Mouse (Mus musculus): ENCODE results near the gene Minpp1. TPM values are rescaled to one million over a fixed set of nuclear protein-coding genes. Genes with fewer than 3 reads are reported as not detected.

Gene Minpp1
- total and polyA plus RNA-seq, 3 experiments: 176 to 256 TPM; not detected in 1

DNA sequence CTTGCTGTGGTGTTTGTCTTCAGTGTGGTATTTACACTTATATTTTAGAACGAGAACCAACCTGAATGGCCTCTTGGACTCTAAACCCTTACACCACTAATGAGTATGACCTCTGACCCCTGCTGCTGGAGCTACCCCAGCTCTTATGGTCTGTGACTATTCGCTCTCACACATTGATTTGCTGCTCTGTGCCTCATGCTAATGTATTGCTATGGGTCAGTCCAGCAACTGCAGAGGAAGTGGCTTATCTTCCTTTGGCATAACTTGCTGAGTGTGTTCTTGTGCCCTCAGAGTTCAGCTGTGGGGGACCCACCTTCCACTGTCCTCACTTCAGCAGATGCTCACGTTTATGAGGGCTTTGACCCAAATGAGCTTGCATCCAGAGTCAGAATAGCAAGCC is 24.7 kb downstream of the Minpp1 start:
- Histone ChIP-seq H3K9me3 (replicated peaks; ENCODE audit: insufficient read depth, low read length) (no peaks in the 10 kb centered on the region), H3K79me2 (ENCODE audit: control insufficient read depth, insufficient read depth, low read length, poor library complexity) (peaks cover 26% of the 10 kb centered on the region), H3K9ac (ENCODE audit: control insufficient read depth, low read depth, low read length, poor library complexity, severe bottlenecking) (no peak overlapping the region), H3K36me3 (ENCODE audit: control insufficient read depth in 1 of 2, insufficient read depth in 2 of 2, low read length in 2 of 2) (peaks cover 44 to 69% of the 10 kb centered on the region in 2 experiments), H3K4me3 (ENCODE audit: control insufficient read depth in 1 of 2, insufficient read depth in 1 of 2, low read depth in 2 of 2, low read length in 2 of 2) (no peak overlapping the region), H3K27me3 (ENCODE audit: control insufficient read depth in 1 of 2, insufficient read depth in 2 of 2, low read length in 2 of 2) (no peaks in the 10 kb centered on the region), H3K27ac (ENCODE audit: control insufficient read depth, low read depth, low read length) (peak overlapping the region; percentile 68), H3K4me1 (ENCODE audit: control insufficient read depth in 1 of 2, insufficient read depth in 2 of 2, low read length in 2 of 2) (peaks cover 19 to 21% of the 10 kb centered on the region in 2 experiments)
- peak; percentile 56 for DNase-seq (ENCODE audit: low read depth, low spot score)
- TF ChIP-seq BHLHE40 (IDR thresholded peaks at IDR 0.05; ENCODE audit: borderline replicate concordance, low read depth, low read length): peak; percentile 20; the same call in 1 of the 2 replicates
- TF ChIP-seq GATA1 (IDR thresholded peaks at IDR 0.05; ENCODE audit: low read depth, low read length): peak; percentile 72
- TF ChIP-seq POLR2AphosphoS2 (IDR thresholded peaks at IDR 0.05; ENCODE audit: low read length): no peak
- no peak for TF ChIP-seq CHD1 (IDR thresholded peaks at IDR 0.05; ENCODE audit: low read depth, low read length)
- no peak for TF ChIP-seq CHD2 (IDR thresholded peaks at IDR 0.05; ENCODE audit: low read length)
- TF ChIP-seq MAFK (IDR thresholded peaks at IDR 0.05; ENCODE audit: borderline replicate concordance, low read depth, low read length): peak; percentile 46; the same call in 1 of the 2 replicates
- TF ChIP-seq ZNF384 (IDR thresholded peaks at IDR 0.05; ENCODE audit: low read depth, low read length): no peak
- no peak for TF ChIP-seq ZKSCAN1 (IDR thresholded peaks at IDR 0.05; ENCODE audit: low read depth, low read length)
- no peak for TF ChIP-seq NRF1 (IDR thresholded peaks at IDR 0.05; ENCODE audit: insufficient read depth, low read depth, low read length, poor library complexity, severe bottlenecking)
- TF ChIP-seq USF1 (IDR thresholded peaks at IDR 0.05; ENCODE audit: low read depth, low read length): no peak
- TF ChIP-seq MXI1 (IDR thresholded peaks at IDR 0.05; ENCODE audit: low read depth, low read length): no peak
- TF ChIP-seq ZC3H11A (IDR thresholded peaks at IDR 0.05; ENCODE audit: low read depth, low read length): no peak
- TF ChIP-seq POLR2AphosphoS5 (IDR thresholded peaks at IDR 0.05; ENCODE audit: borderline replicate concordance, low read depth, low read length): no peak
- TF ChIP-seq MYB (IDR thresholded peaks at IDR 0.05; ENCODE audit: low read depth, low read length): no peak
- peak; percentile 61 for TF ChIP-seq TAL1 (IDR thresholded peaks at IDR 0.05; ENCODE audit: low read length)
- TF ChIP-seq ETS1 (IDR thresholded peaks at IDR 0.05; ENCODE audit: low read depth, low read length): peak; percentile 63; the same call in 1 of the 2 replicates
- peak; percentile 59; the same call in 1 of the 2 replicates for TF ChIP-seq TCF12 (IDR thresholded peaks at IDR 0.05; ENCODE audit: low read depth, low read length)
- TF ChIP-seq EP300 (IDR thresholded peaks at IDR 0.05; ENCODE audit: low read depth in 1 of 2, low read length in 2 of 2): peak; percentile 55 to 71
- TF ChIP-seq MEF2A (IDR thresholded peaks at IDR 0.05; ENCODE audit: extremely low read depth, insufficient replicate concordance, low read depth, low read length, poor library complexity, severe bottlenecking): no peak
- TF ChIP-seq HCFC1 (IDR thresholded peaks at IDR 0.05; ENCODE audit: low read depth, low read length): no peak

DNA sequence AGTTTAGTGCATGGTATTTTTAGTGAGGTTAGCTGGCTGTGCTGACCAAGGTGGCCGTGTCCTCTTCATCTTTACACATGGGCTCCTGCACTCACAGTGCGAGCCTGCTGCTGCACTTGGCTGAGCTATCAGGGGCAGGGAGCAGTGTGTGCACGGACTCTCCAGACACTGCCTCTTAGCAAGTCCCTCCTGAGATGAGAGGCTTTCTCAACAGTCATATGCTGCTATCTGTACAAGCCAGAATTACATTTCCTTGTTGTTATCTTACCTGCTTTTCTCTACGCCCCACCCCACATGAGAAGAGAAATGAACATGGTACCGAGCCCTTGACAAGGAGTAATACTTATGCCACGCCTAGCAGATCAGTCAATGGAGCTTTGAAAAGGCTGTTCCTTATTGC is 25.4 kb downstream of the Minpp1 start:
- peaks cover 21% of the 10 kb centered on the region for H3K79me2 ChIP-seq (ENCODE audit: control insufficient read depth, insufficient read depth, low read length, poor library complexity)
- DNase-seq (ENCODE audit: low read depth, low spot score): peak; percentile 90
- H3K27me3 ChIP-seq (ENCODE audit: control insufficient read depth in 1 of 2, insufficient read depth in 2 of 2, low read length in 2 of 2): no peaks in the 10 kb centered on the region
- H3K9me3 ChIP-seq (replicated peaks; ENCODE audit: insufficient read depth, low read length): no peaks in the 10 kb centered on the region
- peaks cover 44 to 67% of the 10 kb centered on the region in 2 experiments for H3K36me3 ChIP-seq (ENCODE audit: control insufficient read depth in 1 of 2, insufficient read depth in 2 of 2, low read length in 2 of 2)
- H3K4me3 ChIP-seq (ENCODE audit: control insufficient read depth in 1 of 2, insufficient read depth in 1 of 2, low read depth in 2 of 2, low read length in 2 of 2): no peak overlapping the region
- peak overlapping the region; percentile 68 for H3K27ac ChIP-seq (ENCODE audit: control insufficient read depth, low read depth, low read length)
- peaks cover 19 to 21% of the 10 kb centered on the region in 2 experiments for H3K4me1 ChIP-seq (ENCODE audit: control insufficient read depth in 1 of 2, insufficient read depth in 2 of 2, low read length in 2 of 2)
- H3K9ac ChIP-seq (ENCODE audit: control insufficient read depth, low read depth, low read length, poor library complexity, severe bottlenecking): no peak overlapping the region; the same call in 1 of the 2 replicates
- TF ChIP-seq ZC3H11A (IDR thresholded peaks at IDR 0.05; ENCODE audit: low read depth, low read length) (no peak), SMC3 (IDR thresholded peaks at IDR 0.05; ENCODE audit: low read depth, low read length) (no peak), GABPA (IDR thresholded peaks at IDR 0.05; ENCODE audit: low read depth, low read length) (no peak), USF1 (IDR thresholded peaks at IDR 0.05; ENCODE audit: low read depth, low read length) (no peak; the same call in 1 of the 2 replicates), MAX (IDR thresholded peaks at IDR 0.05; ENCODE audit: low read length) (peak; percentile 31; the same call in 1 of the 2 replicates), POLR2AphosphoS5 (IDR thresholded peaks at IDR 0.05; ENCODE audit: borderline replicate concordance, low read depth, low read length) (no peak), USF2 (IDR thresholded peaks at IDR 0.05; ENCODE audit: borderline replicate concordance in 1 of 2, insufficient read depth in 1 of 2, low read depth in 1 of 2, low read length in 2 of 2) (no peak), NELFE (IDR thresholded peaks at IDR 0.05; ENCODE audit: low read depth, low read length) (no peak), MAFK (IDR thresholded peaks at IDR 0.05; ENCODE audit: borderline replicate concordance, low read depth, low read length) (no peak), MYB (IDR thresholded peaks at IDR 0.05; ENCODE audit: low read depth, low read length) (peak; percentile 49; the same call in 1 of the 2 replicates), MEF2A (IDR thresholded peaks at IDR 0.05; ENCODE audit: extremely low read depth, insufficient replicate concordance, low read depth, low read length, poor library complexity, severe bottlenecking) (no peak), ETS1 (IDR thresholded peaks at IDR 0.05; ENCODE audit: low read depth, low read length) (peak; percentile 83), GATA1 (IDR thresholded peaks at IDR 0.05; ENCODE audit: low read depth, low read length) (peak; percentile 90), CHD1 (IDR thresholded peaks at IDR 0.05; ENCODE audit: low read depth, low read length) (no peak), RAD21 (IDR thresholded peaks at IDR 0.05; ENCODE audit: low read depth, low read length) (no peak), CHD2 (IDR thresholded peaks at IDR 0.05; ENCODE audit: low read length) (no peak), RCOR1 (IDR thresholded peaks at IDR 0.05; ENCODE audit: low read depth, low read length) (no peak; the same call in 1 of the 2 replicates), NRF1 (IDR thresholded peaks at IDR 0.05; ENCODE audit: insufficient read depth, low read depth, low read length, poor library complexity, severe bottlenecking) (0 out of 2 replicates have a peak, but pooled peaks have one; percentile 7), KAT2A (conservative IDR thresholded peaks at IDR 0.05; ENCODE audit: low read depth, low read length) (no peak)

All from MEL (cell line).